Mouse (Mus musculus) urinary bladder, postnatal 4 days (tissue): ENCODE measurements around the gene Skiv2l.
A peak's percentile ranks its signal among the peaks of the same experiment; 100 is the strongest.
"Not testable (repeated sequence)": the region's sequence is repeated elsewhere in the genome, so short reads cannot be mapped to it uniquely, and the experiment has no call there.

Experiments used
- DNase-seq, 2 experiments: peaks; one replicate each; pipeline ENCODE4 v3.0.0; 2021 to 2022; ENCODE audit warnings: low spot score in 2 of 2

Gene Skiv2l

DNA sequence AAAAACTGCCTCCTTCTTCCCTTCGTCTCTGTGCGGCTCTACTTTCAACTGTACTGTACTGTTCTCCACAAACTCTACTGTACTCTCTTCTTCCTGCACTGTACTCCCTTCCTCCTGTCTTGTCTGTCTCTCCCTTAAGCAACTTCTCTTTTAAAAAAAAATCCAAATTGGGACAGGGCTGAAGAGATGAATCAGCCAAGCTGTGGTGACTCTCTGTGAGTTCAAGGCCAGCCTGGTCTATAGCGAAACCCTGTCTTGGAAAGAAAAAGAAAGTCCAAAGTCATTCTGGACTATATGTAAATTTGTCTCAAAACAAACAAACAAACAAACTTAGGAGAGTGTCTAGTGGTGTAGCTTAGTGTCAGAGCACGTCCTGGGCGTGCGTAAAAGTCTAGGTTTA lies 24.3 kb upstream of the Skiv2l start:
- DNase-seq = no peak

DNA sequence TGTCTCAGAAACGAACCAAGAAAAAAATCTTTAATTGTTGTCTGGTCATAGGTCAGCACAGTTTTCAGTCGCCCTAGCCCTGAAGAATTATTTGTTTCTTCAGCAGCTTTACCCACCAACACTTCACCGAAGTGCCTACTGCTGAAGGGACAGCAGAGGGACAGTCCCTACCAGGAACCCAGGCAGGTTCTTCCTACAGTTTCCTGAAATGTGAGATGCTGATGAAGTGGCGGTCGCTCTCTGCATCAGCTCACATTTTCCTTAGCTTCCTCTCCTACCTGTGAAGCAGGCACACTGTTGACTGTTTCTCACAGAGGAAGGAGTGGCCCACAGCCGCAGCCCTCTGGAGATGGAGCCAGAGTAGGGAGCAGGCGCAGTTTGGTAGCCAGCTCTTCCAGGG lies 16.0 kb upstream of the Skiv2l start:
- no peak for DNase-seq

DNA sequence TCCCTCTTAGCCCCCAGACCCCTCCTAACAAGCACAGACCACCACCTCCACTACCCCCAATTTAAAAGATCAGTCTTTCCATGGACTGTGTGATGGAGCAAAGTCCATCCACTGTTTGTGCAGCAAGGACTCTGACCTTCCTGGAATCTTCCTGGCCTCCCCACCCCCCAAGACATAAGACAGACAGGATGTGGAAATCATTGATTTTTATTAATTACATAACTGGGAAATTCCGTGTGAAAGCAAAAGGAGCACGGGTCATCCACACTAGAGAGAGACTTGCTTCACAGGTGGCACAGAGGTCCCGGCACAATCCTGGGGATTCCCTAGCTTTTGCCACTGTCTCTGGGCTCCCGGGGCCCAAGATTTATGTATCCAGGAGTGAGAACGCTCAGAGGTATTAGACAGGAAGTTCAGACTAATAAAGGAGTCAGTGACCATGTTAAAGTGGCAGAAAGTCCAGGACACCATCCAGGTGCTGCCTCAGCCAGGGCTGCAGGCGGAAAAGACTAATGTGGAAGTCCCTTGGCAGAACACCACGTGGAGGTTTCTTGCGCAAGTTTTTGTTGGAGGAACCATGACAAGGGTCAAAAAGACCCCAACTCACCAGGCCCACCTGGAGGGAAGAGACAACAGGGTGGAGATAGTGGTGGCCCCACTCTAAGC lies 12.5 kb upstream of the Skiv2l start, which contains the start of gene Cfb:
Gene Cfb (minus strand): TSS at position 103 of the 666 bp plus-strand sequence.
- no peak for DNase-seq

DNA sequence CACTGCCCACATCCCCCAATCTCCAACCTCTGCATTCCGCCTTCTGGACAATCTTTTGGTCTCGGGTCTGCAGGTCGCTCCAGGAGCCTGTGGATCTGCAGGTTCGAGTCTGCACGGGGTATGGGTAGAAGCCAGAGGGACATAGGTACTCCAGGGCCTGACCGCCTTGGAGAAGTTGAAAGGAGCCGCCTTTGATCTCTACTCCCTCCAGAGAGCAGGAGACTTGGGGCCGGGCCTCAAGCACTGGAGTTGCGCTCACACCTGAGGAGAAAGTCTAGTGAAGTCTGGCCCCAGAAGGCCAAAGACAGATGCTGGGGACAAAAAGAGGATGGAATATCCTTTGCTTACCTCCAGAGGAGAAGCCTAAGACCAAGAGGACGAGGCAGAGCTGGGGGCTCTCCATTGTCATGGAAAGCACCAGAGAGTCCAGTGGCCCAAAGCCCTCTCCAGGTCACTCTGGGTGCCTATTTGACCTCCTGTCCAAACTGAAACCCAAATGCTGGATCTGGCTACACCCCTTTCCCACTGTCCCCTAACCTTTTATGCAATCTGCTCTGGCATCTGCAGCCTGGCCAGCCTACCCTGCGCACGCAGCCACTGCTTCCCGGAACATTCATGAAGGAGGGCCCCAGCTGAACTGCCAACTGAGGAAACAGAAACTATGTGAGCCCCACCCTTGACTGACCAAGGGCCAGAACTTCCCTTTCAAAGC lies 11.8 kb upstream of the Skiv2l start:
- DNase-seq = no peak

DNA sequence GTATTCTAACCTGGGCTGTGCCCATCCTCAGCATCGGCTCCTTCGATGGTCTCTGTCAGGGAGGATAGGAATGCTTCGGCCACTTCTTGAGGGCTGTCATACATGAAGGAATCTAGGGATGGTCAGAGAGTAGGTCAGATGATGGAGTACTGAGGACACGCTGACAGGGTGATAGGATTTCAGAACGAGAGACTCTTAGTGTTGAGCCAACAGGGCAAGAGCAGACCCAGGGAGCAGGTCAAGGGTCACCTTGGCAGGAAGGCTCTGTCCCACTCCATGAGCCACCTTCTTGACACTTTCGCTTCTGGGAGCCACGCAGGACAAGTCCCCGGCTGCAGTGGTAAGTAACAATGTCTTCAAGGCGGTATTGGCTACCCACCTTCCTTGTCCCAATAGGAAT lies 10.5 kb upstream of the Skiv2l start:
- no peak for DNase-seq

DNA sequence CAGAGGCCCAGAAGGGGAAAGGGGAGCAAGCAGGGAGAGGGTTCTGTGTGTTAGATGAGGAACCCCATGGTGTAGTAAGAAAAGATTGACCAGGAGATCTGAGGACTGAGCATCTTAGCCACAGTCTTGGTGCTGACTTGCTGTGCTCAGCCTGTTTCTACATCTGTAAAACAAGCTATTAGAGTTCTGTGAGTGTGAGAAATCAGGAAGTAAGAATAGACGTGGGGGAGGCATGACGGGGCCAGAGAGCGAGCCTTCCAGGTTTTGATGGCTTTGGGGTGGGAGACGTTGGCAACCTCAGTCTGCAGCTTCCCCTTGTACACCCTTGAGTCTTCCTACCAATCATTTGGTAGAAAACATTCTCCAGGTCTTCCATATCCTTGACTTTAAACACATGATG lies 8.7 kb upstream of the Skiv2l start:
- DNase-seq = no peak

DNA sequence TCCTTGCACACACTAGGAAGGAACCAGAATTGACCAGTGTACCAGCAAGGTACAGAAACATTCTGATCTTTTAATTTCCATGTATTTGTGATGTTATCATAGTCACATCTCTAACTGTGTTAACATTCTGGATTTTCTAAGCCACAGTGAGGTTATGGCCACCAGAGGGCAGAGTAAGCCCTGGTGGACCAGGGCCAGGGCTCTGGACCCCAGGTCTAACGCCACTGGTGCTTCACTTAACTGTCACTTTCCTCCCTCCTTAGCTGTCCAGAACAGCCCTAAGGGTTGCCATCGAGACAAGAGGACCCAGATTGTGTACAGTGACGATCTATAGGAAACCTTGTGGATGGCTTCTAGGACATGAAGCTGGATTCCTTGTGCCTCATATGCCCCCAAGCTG lies 5.8 kb upstream of the Skiv2l start:
- DNase-seq = no peak

DNA sequence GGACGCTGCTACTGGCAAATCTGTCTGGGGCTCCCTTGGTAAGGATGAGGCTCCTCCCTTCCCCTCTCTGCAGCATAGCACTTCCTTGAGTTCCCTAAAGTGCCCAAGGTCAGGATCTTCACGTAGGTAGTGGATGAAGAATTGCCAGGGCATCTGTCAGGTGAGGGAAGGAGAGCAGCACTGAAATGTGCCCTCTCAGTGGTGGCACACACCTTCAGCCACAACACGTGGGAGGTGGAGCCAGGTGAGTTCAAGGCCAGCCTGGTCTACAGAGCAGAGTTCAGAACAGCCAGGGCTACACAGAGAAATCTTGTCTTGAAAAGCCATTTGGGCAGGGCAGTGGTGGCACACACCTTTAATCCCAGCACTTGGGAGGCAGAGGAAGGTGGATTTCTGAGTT lies 4.8 kb upstream of the Skiv2l start:
- DNase-seq = no peak

DNA sequence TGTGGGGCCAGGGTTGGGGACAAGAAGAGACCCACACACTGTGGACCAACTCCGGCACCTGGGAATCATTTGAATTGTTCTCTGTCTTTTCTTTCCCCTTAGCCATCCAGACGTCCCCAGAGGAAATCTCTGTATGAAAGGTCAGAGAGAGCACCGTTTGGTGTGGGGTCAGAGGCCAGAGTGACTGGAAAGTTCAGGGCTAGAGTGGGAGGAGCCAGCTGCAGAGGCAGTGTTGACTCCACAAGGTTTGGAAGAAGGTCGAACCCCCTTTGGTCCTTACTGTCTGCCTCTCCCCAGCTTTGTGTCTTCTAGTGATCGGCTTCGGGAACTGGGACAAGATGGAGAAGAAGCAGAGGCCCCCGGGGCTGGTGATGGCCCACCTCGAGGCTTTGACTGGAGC lies 3.5 kb upstream of the Skiv2l start:
- no peak for DNase-seq

DNA sequence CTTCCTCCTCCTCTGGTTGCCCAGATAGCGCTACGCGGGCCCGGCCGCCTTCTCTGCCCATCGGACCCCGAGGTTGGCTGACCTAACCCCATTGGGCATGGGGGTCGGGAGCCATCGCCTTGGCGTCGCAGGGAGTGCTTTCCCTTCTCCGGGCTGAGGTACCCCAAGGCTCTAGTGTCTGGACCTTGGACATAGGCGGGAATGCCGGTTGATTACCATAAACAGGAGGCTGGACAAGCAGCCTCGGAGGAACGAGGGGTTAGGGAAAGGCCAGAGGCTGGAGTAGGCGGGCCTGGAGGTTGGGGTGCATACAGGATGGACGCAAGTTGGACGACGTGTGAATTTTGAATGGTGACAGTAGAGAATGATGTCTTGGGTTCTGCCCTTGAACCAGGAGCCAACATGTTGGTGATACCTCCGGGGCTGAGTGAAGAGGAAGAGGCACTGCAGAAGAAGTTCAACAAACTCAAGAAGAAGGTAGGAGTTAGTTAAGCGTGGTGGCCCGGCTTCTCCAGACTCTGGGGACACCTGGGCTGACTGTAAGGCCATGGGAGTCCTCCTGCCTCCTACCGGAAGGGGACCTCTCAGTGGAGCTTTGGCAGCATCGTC lies 611 bp upstream of the Skiv2l start:
- DNase-seq = no peak

DNA sequence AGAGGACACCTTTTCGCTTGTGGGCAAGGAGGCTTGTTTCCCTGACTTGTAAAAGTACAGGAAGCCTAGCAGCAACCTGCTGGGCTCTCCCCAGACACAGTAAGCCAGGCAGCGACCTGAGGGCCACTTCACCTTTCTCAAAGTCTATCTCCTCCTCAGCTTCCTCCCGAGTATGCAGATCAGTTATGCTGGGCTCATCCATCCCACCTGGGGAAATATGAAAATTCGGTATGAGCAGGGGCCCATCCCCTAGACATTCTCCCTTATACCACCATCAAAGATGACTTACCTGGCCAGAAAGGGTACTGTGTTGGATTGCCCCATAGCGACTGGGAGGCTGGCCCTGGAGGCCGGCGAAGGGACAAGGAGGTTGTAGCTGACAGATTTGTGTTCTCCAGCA lies 2.4 kb downstream of the Skiv2l start:
- no peak for DNase-seq

DNA sequence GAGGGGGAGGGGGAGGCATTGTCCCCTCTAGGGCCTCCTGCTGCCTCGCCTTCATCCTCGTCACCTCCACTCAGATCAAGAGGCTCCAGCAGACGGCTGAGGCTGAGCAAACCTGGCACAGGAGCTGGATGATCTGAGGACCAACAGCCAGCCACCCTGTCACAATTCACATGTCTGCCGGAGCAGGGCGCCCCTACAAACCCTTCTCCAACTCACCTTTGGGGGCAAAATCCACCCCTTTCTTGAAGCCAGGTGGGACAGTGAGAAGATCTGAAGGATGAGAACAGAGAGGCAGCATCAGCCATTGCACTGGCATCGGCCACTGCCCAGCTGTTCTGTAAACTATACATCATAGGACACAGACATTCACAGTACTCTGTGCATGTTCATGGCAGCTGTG lies 2.8 kb downstream of the Skiv2l start:
- DNase-seq = no peak

DNA sequence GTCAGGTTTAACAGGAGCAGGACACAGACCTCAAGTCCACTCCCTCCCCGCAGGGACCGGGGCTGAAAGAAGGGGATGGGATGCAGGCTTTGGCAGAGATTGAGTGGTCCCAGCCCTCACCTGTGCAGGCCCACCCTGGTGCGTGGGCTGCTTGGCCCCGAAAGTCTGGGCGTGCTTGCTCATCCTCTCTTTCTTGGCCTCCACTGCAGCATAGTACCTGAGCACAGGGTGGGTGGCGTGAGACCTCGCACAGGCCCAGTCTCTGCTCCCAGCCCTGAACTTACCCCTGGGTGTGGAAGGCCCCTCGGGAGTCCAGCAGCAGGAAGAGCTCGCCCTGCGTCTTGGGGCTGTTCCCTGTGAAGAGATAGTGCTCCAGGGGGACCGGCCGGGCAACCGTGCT lies 5.1 kb downstream of the Skiv2l start:
- DNase-seq = no peak

DNA sequence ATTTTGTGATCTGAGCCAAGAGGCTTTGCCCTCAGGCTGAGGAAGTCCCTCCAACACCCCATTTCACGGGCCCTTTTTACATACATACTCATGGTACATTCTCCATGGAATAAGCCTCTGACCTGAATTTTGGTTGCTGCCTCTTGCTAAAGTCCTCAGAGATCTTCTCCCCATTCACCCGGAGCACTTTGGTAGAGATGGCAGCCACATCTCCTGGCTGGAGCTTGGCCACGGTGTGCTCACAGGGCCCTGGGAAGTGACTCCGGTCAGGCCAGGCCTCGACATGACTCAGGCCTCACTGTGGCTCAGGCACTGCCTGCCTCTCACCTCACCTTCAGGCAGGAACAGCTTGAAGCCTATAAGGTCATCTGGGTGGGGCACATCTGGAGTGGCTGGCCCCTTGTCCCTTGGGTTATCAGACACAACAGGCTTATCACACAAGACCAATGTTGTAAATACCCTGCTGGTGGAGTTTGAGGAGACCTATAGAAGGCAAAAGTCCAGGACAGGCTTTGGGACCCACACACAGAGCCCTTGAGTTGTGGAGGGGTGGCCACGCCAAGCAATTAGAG lies 9.2 kb downstream of the Skiv2l start:
- DNase-seq = no peak

DNA sequence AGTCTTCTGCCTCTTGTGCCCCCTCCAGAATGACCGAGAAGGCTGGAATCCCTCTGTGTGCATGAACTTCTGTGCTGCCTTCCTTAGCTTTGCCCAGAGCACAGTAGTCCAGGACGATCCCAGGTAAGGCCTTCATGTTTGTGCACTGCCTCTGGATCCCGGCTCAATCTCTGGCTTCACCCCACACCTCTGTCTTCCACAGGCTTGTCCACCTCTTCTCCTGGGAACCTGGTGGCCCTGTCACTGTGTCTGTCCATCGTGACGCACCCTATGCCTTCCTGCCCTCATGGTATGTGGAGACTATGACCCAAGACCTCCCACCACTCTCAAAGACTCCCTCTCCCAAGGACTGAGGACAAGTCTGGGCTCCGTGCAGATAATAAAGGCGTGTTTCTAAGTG lies 11.2 kb downstream of the Skiv2l start:
- no peak for DNase-seq

DNA sequence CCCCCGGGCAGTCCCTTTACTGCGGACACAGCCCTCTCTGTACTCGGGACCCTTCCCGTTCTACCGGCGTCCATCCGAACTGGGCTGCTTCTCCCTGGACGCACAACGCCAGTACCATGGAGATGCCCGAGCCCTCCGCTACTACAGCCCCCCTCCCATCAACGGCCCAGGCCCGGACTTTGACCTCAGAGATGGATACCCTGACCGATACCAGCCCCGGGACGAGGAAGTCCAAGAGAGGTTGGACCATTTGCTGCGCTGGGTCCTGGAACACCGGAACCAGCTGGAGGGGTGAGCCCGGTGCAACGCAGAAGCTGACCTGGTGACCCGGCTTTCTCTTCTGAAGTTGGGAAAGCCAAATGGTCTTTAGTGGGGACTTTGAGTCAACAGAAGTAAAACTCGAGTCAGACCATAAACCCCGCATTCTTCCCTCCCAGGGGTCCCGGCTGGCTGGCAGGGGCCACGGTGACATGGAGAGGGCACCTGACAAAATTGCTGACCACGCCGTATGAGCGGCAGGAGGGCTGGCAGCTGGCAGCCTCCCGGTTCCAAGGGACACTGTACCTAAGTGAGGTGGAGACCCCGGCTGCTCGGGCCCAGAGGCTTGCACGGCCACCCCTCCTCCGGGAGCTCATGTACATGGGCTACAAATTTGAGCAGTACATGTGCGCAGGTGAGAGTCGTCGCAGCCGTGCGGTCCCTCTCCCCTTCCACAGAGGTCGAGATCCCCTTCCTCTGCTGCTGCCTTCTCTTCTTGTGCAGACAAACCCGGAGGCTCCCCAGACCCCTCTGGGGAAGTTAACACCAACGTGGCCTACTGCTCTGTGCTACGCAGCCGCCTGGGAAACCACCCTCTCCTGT lies 12.3 kb downstream of the Skiv2l start:
- no peak for DNase-seq

DNA sequence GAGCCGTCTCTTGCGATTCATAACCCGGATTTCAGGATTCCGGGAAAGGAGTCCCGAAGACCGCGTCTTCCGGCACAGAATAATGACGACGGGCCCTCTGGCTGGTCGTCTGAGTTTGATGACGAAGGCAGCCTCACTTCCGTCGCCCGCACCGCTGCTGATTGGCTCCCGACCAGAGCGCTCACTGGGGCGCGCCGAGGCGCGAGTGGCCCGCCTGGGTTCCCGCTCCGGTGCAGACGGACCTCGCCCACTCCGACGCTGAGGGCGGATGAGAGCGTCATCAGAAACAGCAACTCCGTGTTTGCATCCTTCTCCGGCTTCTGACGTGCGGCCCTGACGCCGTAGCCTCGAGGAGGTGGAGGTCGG lies 13.2 kb downstream of the Skiv2l start, which contains the start of the genes Stk19 and Dxo:
Gene Stk19 (minus strand): TSS at position 90 of the 366 bp plus-strand sequence.
Gene Dxo (plus strand): TSS at position 164 of the 366 bp plus-strand sequence.
- DNase-seq = peak; percentile 95 to 97

DNA sequence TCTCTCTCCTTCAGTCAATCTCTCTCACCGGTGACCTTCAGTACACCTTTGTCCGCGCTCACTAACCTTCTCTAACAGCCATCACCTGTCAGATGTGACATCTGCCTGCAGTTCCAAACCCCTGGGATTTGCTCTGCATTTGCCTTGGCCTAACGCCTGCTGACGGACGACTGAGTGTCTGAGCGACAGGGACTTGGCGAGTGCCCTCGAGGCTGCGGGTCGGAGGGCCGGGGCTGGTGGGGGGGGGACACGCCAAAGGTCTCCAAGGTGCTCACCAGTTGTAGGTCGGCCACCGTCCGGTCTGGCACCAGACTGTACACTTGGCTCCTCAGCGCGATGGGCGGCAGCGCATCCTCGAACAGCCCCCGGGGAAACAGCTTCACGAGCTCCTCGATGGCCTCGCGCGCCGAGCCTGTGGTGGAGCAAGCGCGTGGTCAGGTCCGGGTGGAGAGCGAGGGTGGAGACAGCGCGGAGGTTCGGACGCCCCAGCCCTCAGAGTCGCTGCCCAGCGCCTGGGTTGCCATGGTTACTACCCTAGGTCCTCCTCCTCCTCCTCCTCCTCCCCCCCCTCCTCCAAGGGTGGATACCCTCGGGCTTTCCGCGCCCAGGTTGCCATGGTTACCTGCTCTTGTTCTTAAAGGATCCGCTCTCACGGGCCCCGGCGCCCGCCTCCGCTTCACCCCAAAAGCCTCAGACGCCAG lies 13.7 kb downstream of the Skiv2l start:
- no peak for DNase-seq

DNA sequence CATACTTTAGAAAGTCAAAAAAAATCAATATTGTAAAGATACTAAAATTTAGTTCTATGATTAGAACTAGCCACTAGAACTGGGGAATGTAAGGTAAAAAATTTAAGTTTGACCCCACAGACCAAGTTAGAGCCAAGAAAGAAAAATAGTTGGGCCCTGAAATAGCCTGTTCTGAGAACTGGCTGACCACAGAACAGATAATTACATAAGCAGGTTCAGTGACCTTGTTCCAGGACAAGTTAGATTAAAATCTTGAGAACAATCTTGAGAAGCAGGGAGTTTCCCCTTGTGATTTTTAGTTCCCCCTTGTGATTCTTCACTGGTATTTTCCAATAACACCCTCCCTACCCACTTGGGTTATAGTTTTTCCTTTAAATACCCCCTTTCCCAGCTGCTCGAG lies 19.2 kb downstream of the Skiv2l start:
- DNase-seq = not testable (repeated sequence)

DNA sequence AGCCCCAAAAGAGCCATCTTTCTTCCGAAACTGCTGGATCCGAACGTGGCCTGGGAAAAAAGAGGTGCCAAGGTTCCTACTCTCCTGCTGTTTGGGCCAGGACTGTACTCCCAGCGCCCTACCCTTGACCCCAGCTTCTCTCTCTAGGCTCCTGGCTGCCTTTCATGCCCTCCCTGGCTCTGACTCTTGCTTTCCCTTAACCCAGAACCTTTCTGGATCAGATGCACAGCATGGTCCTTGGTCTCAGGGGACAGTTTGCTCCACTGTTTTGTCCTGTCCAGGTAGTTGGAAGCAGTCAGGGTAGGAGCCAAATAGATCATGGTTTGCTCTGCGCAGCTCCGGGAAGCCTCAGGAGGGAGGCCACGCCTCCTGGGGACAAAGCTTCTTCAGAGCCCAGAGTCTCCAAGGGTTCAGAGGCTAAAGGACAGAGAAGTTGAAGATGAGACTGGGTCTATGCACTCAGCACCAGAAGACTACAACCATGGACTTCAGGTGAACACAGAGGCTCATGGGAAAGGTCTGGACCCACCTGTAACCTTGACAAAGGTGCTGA lies 35.1 kb downstream of the Skiv2l start:
- DNase-seq = no peak

DNA sequence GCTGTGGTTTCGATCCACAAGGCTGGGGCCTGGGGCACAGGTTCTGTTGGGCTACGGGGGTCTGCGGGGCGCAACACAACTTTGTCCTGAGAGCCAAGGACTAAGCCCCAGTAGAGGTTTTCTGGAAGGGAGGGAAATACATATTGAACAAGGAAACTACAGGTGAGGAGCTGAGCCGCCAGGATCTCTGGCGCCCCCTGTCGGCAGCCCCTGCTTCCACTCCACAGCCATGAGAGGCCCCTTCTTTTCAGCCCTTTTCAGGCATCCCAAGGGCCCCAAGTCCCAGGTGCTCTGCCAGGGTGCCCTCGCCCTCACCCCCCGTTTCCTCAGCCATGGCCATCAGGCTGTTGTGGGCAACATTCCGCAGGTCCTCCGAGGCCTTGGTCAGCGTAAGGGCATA lies 36.3 kb downstream of the Skiv2l start:
- not testable (repeated sequence) for DNase-seq
